Mouse (Mus musculus) embryonic stem cell, embryonic (primary cell): Measurements from ENCODE around the gene Pisd.
"Not testable (repeated sequence)": the region's sequence is repeated elsewhere in the genome, so short reads cannot be mapped to it uniquely, and the experiment has no call there.

Source experiments
- CTCF ChIA-PET, 4 experiments: fragments of 300-600 bp in 2 of 4; fragments of 350-600 bp in 2 of 4; sonication (Branson Sonifier 250); formaldehyde crosslinking; loops; one replicate each; lab custom pipeline; 2022; ENCODE audit warnings: inconsistent platforms in 2 of 4; lab: Charles Lee
- POLR2A ChIA-PET, 4 experiments: fragments of 300-600 bp in 2 of 4; fragments of 350-600 bp in 2 of 4; sonication (Branson Sonifier 250); formaldehyde crosslinking; loops; one replicate each; lab custom pipeline; 2022; ENCODE audit warnings: antibody characterized with exemption in 4 of 4, inconsistent platforms in 1 of 4; lab: Charles Lee

Gene Pisd

DNA sequence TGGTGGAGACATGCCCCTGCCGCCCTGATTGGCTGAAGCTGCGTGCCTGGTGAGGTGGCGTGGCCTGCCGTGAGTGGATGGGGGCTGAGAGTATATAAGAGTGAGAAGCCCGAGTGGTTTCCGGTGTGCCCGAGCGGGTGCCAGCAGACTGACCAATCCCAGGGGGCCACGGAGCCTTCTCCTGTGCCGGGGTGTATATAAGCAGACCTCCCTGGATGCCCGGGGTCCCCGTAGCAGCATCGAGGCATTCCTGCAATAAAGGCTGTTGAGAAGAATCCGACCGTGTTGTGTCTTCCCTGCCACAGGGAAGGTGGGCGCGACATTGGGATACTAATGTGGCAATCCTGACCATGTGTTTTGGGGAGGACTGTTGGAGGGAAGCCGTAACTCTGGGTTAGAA lies 25.1 kb downstream of the Pisd start:
- CTCF ChIA-PET = interaction anchor here in 2 of 4 experiments (0.7 to 2.5 kb wide), 2 partner anchors 12 to 274 kb away, joined by 5 to 6 read pairs; no protein-coding TSS in a partner anchor
- POLR2A ChIA-PET = interaction anchor here in 3 of 4 experiments (0.6 to 8.3 kb wide), 52 partner anchors 9 to 905 kb away, joined by 3 to 97 read pairs (median 6); partner anchors contain the start of genes Pisd (in 2 of the 3), Yes1 (in 1 of the 3) and Ywhah (in 1 of the 3)

DNA sequence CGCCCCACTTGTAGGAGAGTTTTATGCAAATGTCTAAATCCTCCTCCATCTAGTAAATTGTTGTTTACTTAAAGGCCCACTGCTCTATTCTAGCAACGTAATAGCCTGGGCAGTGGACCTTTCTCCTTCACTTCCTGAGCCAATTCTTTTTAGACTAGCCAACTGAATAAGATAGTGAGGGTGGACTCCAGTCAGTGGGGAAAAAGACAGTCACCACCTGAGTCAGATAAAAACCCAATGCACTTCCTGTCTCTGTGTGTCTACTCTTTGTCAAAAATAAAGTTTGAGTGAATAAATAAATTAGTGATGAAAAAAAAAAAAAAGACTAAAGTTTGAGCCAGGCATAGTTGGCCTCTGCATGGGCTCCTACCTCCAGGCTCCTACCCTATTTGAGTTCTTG lies 25.8 kb downstream of the Pisd start:
- POLR2A ChIA-PET = interaction anchor here in 2 of 4 experiments (0.7 to 8.3 kb wide), 36 partner anchors 9 to 418 kb away, joined by 3 to 97 read pairs (median 8); partner anchors contain the start of genes Pisd (in 2 of the 2), Yes1 (in 2 of the 2), Prr14l (in 1 of the 2) and Ywhah (in 1 of the 2)

DNA sequence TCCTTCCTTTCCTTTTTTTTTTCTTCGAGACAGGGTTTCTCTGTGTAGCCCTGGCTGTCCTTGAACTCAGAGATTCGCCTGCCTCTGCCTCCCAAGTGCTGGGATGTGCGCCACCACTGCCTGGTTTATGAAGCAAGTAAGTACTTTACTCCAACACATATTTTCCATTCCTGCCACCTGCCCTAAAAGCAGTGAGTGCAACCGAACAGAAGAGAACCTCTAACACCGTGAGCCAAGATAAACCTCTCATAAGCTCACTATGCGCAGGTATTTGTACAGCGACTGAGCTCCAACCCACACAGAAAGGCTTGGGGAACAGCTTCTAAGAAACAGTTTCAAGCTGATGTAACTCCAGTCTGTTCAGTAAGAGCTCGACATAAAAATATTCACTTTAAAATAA lies 29.3 kb downstream of the Pisd start:
- ChIA-PET POLR2A (interaction anchor here in 2 of 4 experiments (1.1 to 8.3 kb wide), 5 partner anchors 10 to 42 kb away, joined by 3 to 97 read pairs (median 5); partner anchors contain the start of gene Pisd (in 1 of the 2)), CTCF (interaction anchor here in 3 of 4 experiments (0.6 to 1.6 kb wide), 4 partner anchors 8 to 624 kb away, joined by 3 to 5 read pairs (median 4); no protein-coding TSS in a partner anchor)

More for the DNA sequence above, 25.8 kb downstream of the Pisd start:
- CTCF ChIA-PET = interaction anchor here in 3 of 4 experiments (0.7 to 1.6 kb wide), 3 partner anchors 12 to 274 kb away, joined by 4 to 5 read pairs (median 4); no protein-coding TSS in a partner anchor

DNA sequence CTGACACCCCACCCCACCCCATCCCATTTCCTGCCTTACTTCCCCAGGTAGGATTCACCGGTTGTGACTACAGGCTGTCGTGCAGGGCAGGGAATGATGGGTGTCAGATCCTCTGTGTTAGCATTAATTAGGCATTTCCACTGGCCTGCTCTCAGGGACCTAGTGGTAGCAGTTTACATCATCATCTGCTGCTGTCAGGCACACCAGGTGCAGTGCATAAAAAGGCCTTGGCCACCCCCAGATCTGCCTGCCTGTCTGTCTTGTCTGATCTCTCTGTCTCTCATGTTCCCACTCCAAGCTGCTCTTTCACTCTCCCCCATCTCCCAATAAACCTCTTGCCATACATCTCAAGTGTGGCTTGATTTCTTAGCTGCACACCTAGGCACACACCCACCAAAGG lies 33.7 kb downstream of the Pisd start:
- ChIA-PET CTCF (interaction anchor here in 2 of 4 experiments (1.0 to 1.3 kb wide), 2 partner anchors 11 to 13 kb away, joined by 3 to 5 read pairs; no protein-coding TSS in a partner anchor), POLR2A (interaction anchor here in 2 of 4 experiments (0.8 to 5.5 kb wide), 11 partner anchors 9 to 137 kb away, joined by 3 to 58 read pairs (median 4); partner anchors contain the start of gene Pisd (in 1 of the 2))

DNA sequence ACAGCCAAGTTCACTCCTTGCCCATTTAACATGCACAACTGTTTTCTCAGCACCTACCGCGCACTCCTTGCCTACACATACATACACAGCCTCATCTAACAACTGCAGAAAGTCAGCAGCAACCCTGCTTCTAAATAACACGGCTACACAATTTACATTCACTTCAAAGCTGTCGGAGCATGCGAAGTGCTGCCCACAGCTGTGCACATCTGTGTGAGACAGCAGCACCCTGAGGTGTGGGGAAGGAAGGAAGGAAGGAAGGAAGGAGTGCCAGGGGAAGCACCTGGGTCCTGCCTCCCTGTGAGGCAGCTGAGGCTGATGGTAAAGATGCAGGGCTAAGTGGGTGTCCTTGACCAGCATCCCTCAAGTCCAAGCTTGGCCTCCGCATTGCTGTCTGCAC lies 36.5 kb downstream of the Pisd start:
- ChIA-PET POLR2A (interaction anchor here in 2 of 4 experiments (2.3 to 5.5 kb wide), 3 partner anchors 12 kb away, joined by 14 to 58 read pairs (median 46); no protein-coding TSS in a partner anchor), CTCF (interaction anchor here in 1 of 4 experiments (1.9 kb wide), 1 partner anchor 13 kb away, joined by 6 read pairs; no protein-coding TSS in a partner anchor)

DNA sequence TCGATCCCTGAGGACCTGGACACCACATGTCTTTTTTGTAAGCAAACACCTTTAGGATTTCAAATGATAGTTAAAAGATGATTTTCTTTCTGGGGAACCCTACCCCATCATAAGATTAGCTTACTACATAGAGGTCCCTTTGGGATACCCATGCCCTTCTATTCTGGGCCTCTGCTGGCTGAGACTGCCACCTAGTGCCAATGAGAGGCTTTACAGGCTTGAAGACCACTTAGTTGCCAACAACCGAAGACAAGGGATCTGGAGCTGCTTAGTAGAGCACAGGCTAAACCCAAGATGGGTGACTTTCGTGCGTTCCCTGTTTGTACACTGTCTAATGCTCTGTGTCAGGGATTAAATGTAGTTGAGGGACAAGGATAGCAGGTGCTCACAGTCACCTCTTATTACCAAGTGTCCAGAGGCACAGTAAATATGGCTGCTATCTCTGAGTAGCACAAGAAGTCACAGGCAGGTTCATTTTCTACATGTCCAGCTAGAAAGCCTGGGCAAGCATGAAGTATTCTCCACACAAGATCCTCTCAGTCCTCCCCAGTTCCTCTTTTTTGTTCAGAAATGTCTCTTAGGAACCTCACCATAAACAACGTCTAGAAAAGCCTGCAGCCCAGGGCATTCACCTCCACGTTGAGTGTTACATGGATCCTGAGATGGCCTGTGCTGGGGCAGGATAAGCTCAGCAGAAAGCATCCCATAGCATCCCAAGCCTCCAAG lies 37.6 kb downstream of the Pisd start:
- ChIA-PET CTCF (interaction anchor here (0.6 to 1.9 kb wide), 19 partner anchors 8 to 531 kb away, joined by 3 to 8 read pairs (median 4); partner anchors contain the start of gene Pisd (in 1 of the 4)), POLR2A (interaction anchor here in 2 of 4 experiments (1.0 to 5.5 kb wide), 10 partner anchors 9 to 159 kb away, joined by 3 to 97 read pairs (median 3); no protein-coding TSS in a partner anchor)

DNA sequence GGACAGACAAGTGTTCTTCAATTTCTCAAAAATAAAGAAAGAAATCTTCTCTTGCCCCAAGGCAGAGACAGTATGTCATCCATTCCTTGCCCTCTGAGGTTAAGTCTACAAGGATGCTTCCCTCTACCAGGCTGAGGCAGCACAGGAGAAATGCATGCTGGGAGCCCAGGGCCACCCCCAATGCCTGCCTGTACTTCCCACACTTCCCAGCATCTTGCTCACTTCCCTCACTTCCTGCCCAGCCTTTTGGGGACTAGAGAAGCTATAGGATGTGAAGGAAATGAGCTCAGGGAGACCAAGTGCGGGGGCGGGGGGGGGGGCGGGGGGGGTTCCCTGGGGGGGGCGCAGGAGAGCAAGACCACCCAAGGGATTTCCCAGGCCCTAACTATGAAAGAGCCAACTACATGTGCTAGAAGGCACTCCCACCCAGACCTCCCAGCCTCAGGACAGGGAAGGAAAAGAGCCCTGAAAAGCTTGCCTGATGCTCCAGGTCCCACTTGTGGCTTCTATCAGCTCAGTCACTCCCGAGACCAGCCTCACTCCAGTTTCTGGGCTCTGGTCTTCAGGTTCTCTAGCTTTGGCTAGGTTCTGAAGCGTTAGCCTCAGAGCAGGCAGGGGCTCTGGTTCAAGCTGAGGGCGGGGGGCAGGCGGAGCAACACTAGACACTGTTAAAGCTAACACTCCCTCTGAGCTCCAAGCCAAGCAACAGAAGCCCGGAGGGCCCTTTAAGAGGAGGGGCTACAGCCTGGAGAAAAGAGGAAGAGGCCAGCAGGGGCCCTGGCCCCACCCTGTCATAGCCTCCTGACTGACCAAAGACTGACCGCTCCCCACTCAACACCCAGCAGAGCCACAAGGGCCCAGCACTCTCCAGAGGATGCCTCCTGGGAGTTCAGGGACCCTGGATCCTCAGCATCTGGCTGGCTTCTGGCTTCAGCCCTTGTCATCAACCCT lies 39.5 kb downstream of the Pisd start:
- ChIA-PET CTCF (interaction anchor here in 3 of 4 experiments (0.6 to 1.6 kb wide), 7 partner anchors 10 to 1820 kb away, joined by 3 to 5 read pairs (median 3); no protein-coding TSS in a partner anchor), POLR2A (interaction anchor here in 3 of 4 experiments (0.6 to 5.5 kb wide), 18 partner anchors 9 to 529 kb away, joined by 3 to 97 read pairs (median 4); partner anchors contain the start of genes Ctbp1 (in 1 of the 3) and Prr14l (in 1 of the 3))

DNA sequence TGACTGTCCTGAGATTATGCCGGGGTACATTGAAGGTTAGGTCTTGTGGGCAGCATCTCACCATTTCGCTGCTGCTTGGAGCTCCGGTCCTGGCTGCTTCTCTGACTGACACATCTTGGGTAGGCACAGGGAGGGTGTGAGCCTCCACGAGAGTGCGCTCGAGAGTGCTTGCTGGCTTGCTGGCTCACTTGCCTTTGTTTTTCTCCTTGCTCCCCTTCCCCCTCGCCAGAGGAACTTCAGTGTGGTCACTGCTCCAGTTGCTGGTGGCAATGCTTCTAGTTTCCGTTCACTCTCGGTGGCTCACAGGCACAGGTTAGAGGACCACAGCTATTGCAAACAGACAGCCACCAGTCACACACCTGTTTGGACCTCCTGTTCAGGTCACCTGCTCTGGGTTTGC lies 43.3 kb downstream of the Pisd start:
- CTCF ChIA-PET = interaction anchor here in 1 of 4 experiments (2.3 kb wide), 1 partner anchor 9 kb away, joined by 6 read pairs; no protein-coding TSS in a partner anchor
- POLR2A ChIA-PET = interaction anchor here in 2 of 4 experiments (1.1 to 3.5 kb wide), 6 partner anchors 9 to 125 kb away, joined by 4 to 16 read pairs (median 6); no protein-coding TSS in a partner anchor

DNA sequence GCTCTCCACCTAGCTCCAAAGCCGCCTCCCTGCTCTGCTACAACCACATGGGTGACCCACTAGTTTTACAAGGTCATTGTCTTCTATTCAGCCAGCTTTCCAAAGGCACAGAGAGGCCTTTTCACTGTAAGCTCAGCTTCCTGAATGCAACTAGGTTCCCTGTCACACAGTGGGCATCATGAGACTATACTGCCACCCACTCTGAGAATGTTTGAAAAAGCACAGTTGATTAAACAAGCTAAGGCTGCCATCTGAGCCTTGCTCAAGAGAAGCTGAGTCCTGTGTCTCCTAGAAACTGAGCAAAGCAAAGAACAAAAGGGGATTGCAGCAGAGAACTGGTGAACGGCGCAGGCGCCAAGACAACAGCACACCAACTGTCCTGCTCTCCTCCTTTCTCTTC lies 44.1 kb downstream of the Pisd start:
- ChIA-PET CTCF (interaction anchor here in 2 of 4 experiments (0.6 to 2.3 kb wide), 4 partner anchors 9 to 459 kb away, joined by 3 to 6 read pairs (median 4); no protein-coding TSS in a partner anchor), POLR2A (interaction anchor here in 2 of 4 experiments (0.6 to 3.5 kb wide), 10 partner anchors 10 to 908 kb away, joined by 3 to 16 read pairs (median 6); no protein-coding TSS in a partner anchor)

DNA sequence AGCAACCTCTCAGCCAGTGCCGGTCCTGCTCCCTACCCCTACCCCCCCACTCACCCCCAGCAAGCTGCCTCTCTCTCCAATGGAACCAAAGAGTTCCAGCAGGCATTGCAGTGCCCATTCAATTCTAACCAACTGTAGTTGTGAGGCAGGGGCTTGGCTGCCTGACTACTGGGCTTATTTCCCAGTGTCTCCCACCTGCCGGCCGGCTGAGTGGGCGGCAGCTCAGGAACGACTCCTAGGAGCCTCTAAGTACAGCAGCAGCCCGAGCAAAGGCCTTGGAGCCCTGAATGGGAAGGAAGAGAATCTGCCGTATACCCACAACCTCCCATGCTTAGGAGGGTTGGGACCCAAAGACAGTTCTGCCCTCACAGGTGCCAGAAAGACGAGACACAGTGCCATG lies 44.6 kb downstream of the Pisd start:
- ChIA-PET POLR2A (interaction anchor here in 2 of 4 experiments (0.6 to 3.5 kb wide), 7 partner anchors 10 to 124 kb away, joined by 3 to 14 read pairs (median 6); no protein-coding TSS in a partner anchor), CTCF (interaction anchor here in 2 of 4 experiments (0.6 to 2.3 kb wide), 4 partner anchors 10 to 460 kb away, joined by 3 to 6 read pairs (median 4); no protein-coding TSS in a partner anchor)

DNA sequence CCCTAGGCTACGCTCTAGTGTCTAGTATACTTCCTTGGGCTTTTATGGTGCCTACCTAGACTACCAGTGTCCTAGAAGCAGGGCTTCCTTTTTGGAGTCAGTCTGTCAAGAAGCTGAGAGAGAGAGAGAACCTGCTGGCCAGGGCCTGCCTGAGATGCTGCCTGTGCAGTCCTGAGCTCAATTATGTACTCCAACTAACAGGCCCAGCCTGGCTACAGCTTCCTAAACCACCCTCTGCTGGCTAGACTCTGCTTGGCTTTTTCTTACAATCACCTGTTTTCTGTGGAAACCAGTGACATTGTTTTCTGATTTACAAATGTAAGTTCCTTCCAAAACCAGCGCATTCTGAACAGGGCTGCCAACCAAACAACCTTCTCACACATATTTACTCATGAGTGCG lies 45.3 kb downstream of the Pisd start:
- POLR2A ChIA-PET = interaction anchor here in 2 of 4 experiments (0.8 to 3.5 kb wide), 5 partner anchors 9 to 46 kb away, joined by 3 to 14 read pairs (median 6); no protein-coding TSS in a partner anchor

DNA sequence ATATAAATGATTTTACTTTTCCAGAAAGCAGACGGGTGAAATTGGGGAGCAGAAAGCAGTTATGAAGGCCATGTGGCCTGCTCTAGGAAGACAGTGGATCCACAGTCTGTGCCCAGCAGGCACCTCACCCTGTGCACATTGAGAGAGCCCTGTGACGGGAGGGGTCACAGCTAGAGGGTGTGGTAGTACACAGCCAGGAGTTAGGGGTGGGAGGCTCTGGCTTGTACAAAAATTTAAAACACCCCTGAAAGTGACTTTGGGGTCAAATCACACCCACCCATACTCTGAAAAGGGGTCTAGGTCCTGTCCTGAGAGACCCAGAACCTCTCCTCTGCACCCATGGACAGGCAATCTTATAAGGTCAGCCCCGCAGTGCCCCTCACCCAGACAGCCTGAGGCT lies 48.7 kb downstream of the Pisd start:
- POLR2A ChIA-PET = interaction anchor here in 2 of 4 experiments (1.2 to 2.3 kb wide), 2 partner anchors 8 to 9 kb away, joined by 4 to 8 read pairs; no protein-coding TSS in a partner anchor
- CTCF ChIA-PET = not testable (repeated sequence)

More for the DNA sequence above, 45.3 kb downstream of the Pisd start:
- CTCF ChIA-PET = interaction anchor here in 1 of 4 experiments (1.2 kb wide), 1 partner anchor 12 kb away, joined by 3 read pairs; no protein-coding TSS in a partner anchor

DNA sequence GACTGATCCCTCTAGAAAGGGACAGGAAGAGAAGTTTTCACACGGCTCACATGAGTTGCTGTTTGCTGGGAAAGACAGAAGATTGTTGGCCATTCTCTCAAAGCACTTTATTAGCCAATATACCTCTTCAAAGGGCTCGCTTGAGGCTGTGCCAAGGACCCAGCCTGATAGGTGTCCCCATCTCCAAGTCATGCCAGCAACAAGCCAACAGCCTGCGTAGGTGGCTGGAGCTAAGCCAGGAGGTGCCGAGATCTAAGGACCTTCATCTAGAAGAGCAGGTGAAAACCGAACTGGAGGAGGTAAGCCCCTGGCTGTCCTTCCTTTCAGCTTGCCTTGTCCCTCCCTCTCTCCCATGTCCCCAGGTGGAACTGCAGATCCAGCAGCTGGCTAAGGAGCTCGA lies 49.7 kb downstream of the Pisd start:
- ChIA-PET CTCF (no interaction called here), POLR2A (interaction anchor here in 1 of 4 experiments (0.9 kb wide), 1 partner anchor 11 kb away, joined by 3 read pairs; no protein-coding TSS in a partner anchor)

DNA sequence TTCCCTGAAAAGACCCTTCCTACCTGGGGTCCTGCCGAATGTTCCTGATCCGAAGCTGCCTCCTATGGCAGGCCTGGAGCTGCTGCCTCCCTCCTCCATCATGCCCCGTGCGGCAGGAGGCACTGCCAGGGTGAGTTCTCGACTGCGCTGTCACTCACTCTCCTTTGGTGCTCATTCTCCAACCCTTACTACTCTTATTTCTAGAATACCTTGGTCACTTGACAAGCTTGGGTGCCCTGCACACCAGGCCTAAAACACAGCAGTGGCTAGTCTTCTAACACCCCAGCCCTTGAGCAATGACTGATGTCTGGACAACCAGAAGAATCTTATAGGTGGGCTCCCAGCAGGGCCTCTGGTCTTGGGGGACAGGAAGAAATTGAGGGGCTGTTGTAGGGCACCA lies 51.6 kb downstream of the Pisd start:
- POLR2A ChIA-PET, CTCF ChIA-PET: not testable (repeated sequence)

DNA sequence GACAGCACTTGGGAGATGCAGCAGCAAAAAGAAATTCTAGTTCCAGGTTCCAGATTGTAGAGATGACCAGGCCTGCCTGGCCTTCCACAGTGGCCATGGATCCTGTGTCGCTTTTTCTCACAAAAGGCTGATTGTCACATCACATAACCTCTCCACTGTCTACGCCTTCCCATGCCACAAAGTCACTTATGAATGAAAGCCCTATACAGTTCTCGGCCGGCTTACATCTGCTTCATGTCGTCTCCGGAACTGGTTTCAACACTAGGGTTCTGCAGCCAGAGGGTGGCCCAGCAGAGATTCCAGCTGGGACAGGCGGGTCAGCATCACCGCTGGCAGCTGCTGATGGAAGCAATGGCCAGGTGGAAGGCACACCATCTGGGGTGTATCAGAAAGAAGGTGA lies 56.6 kb downstream of the Pisd start:
- POLR2A ChIA-PET = interaction anchor here in 2 of 4 experiments (1.0 to 5.1 kb wide), 7 partner anchors 9 to 118 kb away, joined by 3 to 20 read pairs (median 4); partner anchors contain the start of gene Yes1 (in 1 of the 2)
- CTCF ChIA-PET = interaction anchor here in 1 of 4 experiments (1.4 kb wide), 1 partner anchor 18 kb away, joined by 3 read pairs; no protein-coding TSS in a partner anchor

DNA sequence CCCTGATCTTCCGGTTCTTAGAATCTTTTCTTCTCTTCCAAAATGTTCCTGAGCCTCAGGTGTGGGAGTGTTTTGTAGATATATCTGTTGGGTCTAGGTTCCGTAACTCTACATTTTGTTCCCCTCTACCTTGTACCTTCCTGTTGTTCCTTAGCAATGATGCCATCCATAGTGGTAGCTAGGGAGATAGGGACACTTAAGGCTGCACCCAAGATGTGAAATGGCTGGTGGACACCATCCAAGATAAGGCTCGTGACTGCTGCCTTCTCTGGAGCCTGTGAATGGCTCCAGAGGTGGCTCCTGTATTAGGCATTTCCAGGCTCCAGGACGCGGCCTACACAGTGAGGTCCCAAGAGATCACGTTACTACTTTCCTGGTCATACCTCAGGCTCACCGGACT lies 57.1 kb downstream of the Pisd start:
- ChIA-PET POLR2A (interaction anchor here in 2 of 4 experiments (1.0 to 5.1 kb wide), 6 partner anchors 10 to 32 kb away, joined by 3 to 20 read pairs (median 4); no protein-coding TSS in a partner anchor), CTCF (interaction anchor here in 2 of 4 experiments (0.7 to 1.4 kb wide), 2 partner anchors 19 kb away, joined by 3 read pairs; no protein-coding TSS in a partner anchor)
